Mouse (Mus musculus): Measurements from ENCODE around the gene A3galt2. TPM values are rescaled to one million over a fixed set of nuclear protein-coding genes. Genes with fewer than 3 reads are reported as not detected.

The A3galt2 gene
- polyA plus RNA-seq, 1 experiment from 2014 or later = 0.14 TPM

GRCm38 (mm10) chr4:128788108-128788507 lies 32.9 kb downstream of the A3galt2 start:
- peaks cover 25% of the 10 kb centered on the region for H3K36me3 ChIP-seq (ENCODE audit: control insufficient read depth, insufficient read depth, low read length)
- WGBS = 94% methylated on average over 4 of the region's 4 CpGs
- ATAC-seq (replicated peaks; ENCODE audit: low FRiP score) = no peak

GRCm38 (mm10) chr4:128789646-128790045 lies 34.5 kb downstream of the A3galt2 start:
- peak overlapping the region; percentile 41 for H3K4me2 ChIP-seq
- 61% methylated on average over 18 of the region's 18 CpGs for WGBS
- peaks cover 3% of the 10 kb centered on the region for H3K4me1 ChIP-seq (replicated peaks; ENCODE audit: control insufficient read depth, insufficient read depth, low read length)
- peak overlapping the region; percentile 31 for H3K4me3 ChIP-seq (ENCODE audit: low read depth, low read length)
- H3K27ac ChIP-seq (ENCODE audit: low read depth, low read length) = no peak overlapping the region
- no peak for ATAC-seq (replicated peaks; ENCODE audit: low FRiP score)
- no peaks in the 10 kb centered on the region for H3K9me3 ChIP-seq (ENCODE audit: control insufficient read depth, low read length)
- H3K27me3 ChIP-seq (replicated peaks; ENCODE audit: control insufficient read depth, insufficient read depth, low read length) = no peaks in the 10 kb centered on the region
- DNase-seq (ENCODE audit: low spot score) = no peak
- no peak overlapping the region for H3K9ac ChIP-seq (ENCODE audit: low read depth, low read length)
- peaks cover 21% of the 10 kb centered on the region for H3K36me3 ChIP-seq (ENCODE audit: control insufficient read depth, insufficient read depth, low read length)

More at GRCm38 (mm10) chr4:128788108-128788507, 32.9 kb downstream of the A3galt2 start:
- H3K9me3 ChIP-seq (ENCODE audit: control insufficient read depth, low read length) = no peaks in the 10 kb centered on the region
- H3K27me3 ChIP-seq (replicated peaks; ENCODE audit: control insufficient read depth, insufficient read depth, low read length) = no peaks in the 10 kb centered on the region
- no peak for DNase-seq (ENCODE audit: low spot score)
- H3K27ac ChIP-seq (ENCODE audit: low read depth, low read length) = no peak overlapping the region; the same call in 1 of the 2 replicates
- no peak overlapping the region for H3K9ac ChIP-seq (ENCODE audit: low read depth, low read length)
- H3K4me3 ChIP-seq (ENCODE audit: low read depth, low read length) = no peak overlapping the region
- no peak overlapping the region for H3K4me2 ChIP-seq
- H3K4me1 ChIP-seq (replicated peaks; ENCODE audit: control insufficient read depth, insufficient read depth, low read length) = peaks cover 3% of the 10 kb centered on the region

DNA sequence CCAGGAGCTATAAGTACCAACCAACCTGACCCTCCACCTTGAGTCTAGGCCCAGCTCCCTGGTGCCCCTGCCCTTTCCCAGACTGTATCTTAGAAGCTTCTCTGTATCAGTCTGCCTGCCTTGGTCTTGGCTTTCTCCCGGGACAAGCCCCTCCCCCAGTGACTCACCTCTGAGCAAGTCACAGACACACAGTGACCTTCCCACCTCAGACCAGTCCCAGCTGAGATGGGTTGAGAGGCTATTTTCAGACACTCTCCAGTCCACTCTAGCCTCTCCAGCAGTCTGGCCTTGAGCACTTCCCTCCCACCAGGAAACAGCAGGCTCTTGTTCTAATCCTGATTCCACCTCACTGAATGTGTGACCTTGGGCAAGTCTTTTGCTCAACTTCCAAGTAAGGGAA lies 38.5 kb downstream of the A3galt2 start:
- no peak for ATAC-seq (replicated peaks; ENCODE audit: low FRiP score)
- H3K36me3 ChIP-seq (ENCODE audit: control insufficient read depth, insufficient read depth, low read length) = peaks cover 2% of the 10 kb centered on the region; the same call in 1 of the 2 replicates
- no peak for DNase-seq (ENCODE audit: low spot score)
- no peak overlapping the region for H3K4me2 ChIP-seq
- WGBS = 45% methylated on average over 1 of the region's 1 CpGs
- no peak overlapping the region for H3K4me3 ChIP-seq (ENCODE audit: low read depth, low read length)
- no peak overlapping the region for H3K27ac ChIP-seq (ENCODE audit: low read depth, low read length)
- H3K9ac ChIP-seq (ENCODE audit: low read depth, low read length) = no peak overlapping the region
- H3K4me1 ChIP-seq (replicated peaks; ENCODE audit: control insufficient read depth, insufficient read depth, low read length) = peaks cover 21% of the 10 kb centered on the region
- no peaks in the 10 kb centered on the region for H3K27me3 ChIP-seq (replicated peaks; ENCODE audit: control insufficient read depth, insufficient read depth, low read length)
- H3K9me3 ChIP-seq (ENCODE audit: control insufficient read depth, low read length) = no peaks in the 10 kb centered on the region

GRCm38 (mm10) chr4:128794198-128794597 lies 39.0 kb downstream of the A3galt2 start:
- Histone ChIP-seq H3K4me3 (ENCODE audit: low read depth, low read length) (no peak overlapping the region), H3K27me3 (replicated peaks; ENCODE audit: control insufficient read depth, insufficient read depth, low read length) (no peaks in the 10 kb centered on the region), H3K9ac (ENCODE audit: low read depth, low read length) (no peak overlapping the region), H3K27ac (ENCODE audit: low read depth, low read length) (no peak overlapping the region), H3K4me1 (replicated peaks; ENCODE audit: control insufficient read depth, insufficient read depth, low read length) (peaks cover 21% of the 10 kb centered on the region), H3K9me3 (ENCODE audit: control insufficient read depth, low read length) (no peaks in the 10 kb centered on the region), H3K4me2 (no peak overlapping the region), H3K36me3 (ENCODE audit: control insufficient read depth, insufficient read depth, low read length) (peaks cover 2% of the 10 kb centered on the region; the same call in 1 of the 2 replicates)
- DNase-seq (ENCODE audit: low spot score) (no peak), ATAC-seq (replicated peaks; ENCODE audit: low FRiP score) (no peak)
- WGBS = 87% methylated on average over 8 of the region's 8 CpGs

DNA sequence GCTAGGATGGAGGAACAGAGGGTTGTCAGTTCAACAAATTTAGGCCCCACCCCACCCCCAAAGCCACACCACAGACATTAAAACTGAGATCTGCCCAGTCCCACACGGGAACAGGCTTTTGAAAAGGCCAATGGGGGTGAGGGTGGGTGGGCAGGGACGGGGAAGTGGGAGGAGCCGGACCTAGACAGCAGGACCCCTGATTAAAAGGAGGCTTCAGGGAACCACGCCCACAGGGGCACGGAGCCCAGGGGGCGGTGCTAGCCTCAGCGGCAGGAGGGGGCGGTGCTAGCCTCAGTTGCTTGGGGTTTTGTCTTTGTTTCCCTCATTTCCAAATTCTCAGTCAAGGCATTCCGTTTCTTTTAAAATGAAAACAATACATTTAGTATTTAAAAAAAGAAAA lies 40.4 kb downstream of the A3galt2 start:
- H3K4me2 ChIP-seq = peak overlapping the region; percentile 50
- ATAC-seq (replicated peaks; ENCODE audit: low FRiP score) (peak; percentile 33; the same call in 1 of the 2 replicates), DNase-seq (ENCODE audit: low spot score) (no peak)
- 7% methylated on average over 9 of the region's 9 CpGs for WGBS
- no peak overlapping the region for H3K27ac ChIP-seq (ENCODE audit: low read depth, low read length)
- H3K4me1 ChIP-seq (replicated peaks; ENCODE audit: control insufficient read depth, insufficient read depth, low read length) = peaks cover 21% of the 10 kb centered on the region
- no peak overlapping the region for H3K9ac ChIP-seq (ENCODE audit: low read depth, low read length)
- H3K36me3 ChIP-seq (ENCODE audit: control insufficient read depth, insufficient read depth, low read length) = peaks cover 2% of the 10 kb centered on the region; the same call in 1 of the 2 replicates
- H3K4me3 ChIP-seq (ENCODE audit: low read depth, low read length) = no peak overlapping the region
- no peaks in the 10 kb centered on the region for H3K9me3 ChIP-seq (ENCODE audit: control insufficient read depth, low read length)
- no peaks in the 10 kb centered on the region for H3K27me3 ChIP-seq (replicated peaks; ENCODE audit: control insufficient read depth, insufficient read depth, low read length)

GRCm38 (mm10) chr4:128796788-128797187 lies 41.6 kb downstream of the A3galt2 start:
- Histone ChIP-seq H3K27ac (ENCODE audit: low read depth, low read length) (no peak overlapping the region), H3K4me3 (ENCODE audit: low read depth, low read length) (no peak overlapping the region), H3K36me3 (ENCODE audit: control insufficient read depth, insufficient read depth, low read length) (peaks cover 2% of the 10 kb centered on the region; the same call in 1 of the 2 replicates), H3K4me1 (replicated peaks; ENCODE audit: control insufficient read depth, insufficient read depth, low read length) (peaks cover 26% of the 10 kb centered on the region), H3K27me3 (replicated peaks; ENCODE audit: control insufficient read depth, insufficient read depth, low read length) (no peaks in the 10 kb centered on the region), H3K9ac (ENCODE audit: low read depth, low read length) (no peak overlapping the region), H3K4me2 (no peak overlapping the region), H3K9me3 (ENCODE audit: control insufficient read depth, low read length) (no peaks in the 10 kb centered on the region)
- ATAC-seq (replicated peaks; ENCODE audit: low FRiP score) = no peak
- 77% methylated on average over 8 of the region's 8 CpGs for WGBS
- DNase-seq (ENCODE audit: low spot score) = no peak

DNA sequence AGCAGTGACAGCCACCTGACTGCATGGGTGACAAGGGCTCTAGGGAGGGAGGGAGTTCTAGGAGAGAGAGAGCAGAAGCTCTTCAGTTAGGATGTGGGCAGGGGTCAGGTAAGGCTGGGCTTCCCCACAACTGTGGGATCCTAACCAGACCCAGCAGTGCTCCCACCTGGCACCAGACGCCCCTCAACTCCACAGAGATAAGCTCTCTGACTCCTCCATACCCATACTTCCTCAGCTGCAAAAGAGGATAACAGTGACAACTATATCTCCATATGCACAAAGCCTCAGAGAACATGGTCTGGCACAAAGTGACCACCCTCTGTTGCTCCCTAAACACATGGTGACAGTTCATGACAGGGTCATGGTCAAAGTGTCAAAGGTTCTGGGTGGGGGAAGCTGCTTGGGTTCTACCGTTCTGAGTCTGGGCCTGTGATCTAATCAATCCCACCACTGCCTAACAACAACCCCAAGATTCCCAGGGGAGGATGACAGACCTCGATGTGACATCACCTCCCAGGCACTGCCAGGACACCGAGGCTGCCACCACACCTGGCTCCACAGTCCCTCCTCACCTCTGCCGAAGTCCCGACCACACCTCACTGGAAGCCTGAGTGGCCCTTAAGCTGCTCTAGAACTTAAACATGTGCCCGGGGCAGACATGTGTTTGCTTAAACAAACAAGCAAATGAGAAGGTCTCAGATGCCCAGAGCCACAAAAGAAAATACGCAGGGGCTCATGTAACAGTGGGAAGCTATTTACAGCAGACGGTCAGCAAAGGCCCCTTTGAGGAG lies 46.7 kb downstream of the A3galt2 start:
- Histone ChIP-seq H3K9me3 (ENCODE audit: control insufficient read depth, low read length) (no peaks in the 10 kb centered on the region), H3K4me1 (replicated peaks; ENCODE audit: control insufficient read depth, insufficient read depth, low read length) (peaks cover 39% of the 10 kb centered on the region), H3K27ac (ENCODE audit: low read depth, low read length) (no peak overlapping the region), H3K9ac (ENCODE audit: low read depth, low read length) (no peak overlapping the region), H3K27me3 (replicated peaks; ENCODE audit: control insufficient read depth, insufficient read depth, low read length) (no peaks in the 10 kb centered on the region), H3K4me3 (ENCODE audit: low read depth, low read length) (no peak overlapping the region), H3K4me2 (no peak overlapping the region), H3K36me3 (ENCODE audit: control insufficient read depth, insufficient read depth, low read length) (no peaks in the 10 kb centered on the region)
- ATAC-seq (replicated peaks; ENCODE audit: low FRiP score) (no peak), DNase-seq (ENCODE audit: low spot score) (no peak)
- WGBS = 63% methylated on average over 9 of the region's 9 CpGs

DNA sequence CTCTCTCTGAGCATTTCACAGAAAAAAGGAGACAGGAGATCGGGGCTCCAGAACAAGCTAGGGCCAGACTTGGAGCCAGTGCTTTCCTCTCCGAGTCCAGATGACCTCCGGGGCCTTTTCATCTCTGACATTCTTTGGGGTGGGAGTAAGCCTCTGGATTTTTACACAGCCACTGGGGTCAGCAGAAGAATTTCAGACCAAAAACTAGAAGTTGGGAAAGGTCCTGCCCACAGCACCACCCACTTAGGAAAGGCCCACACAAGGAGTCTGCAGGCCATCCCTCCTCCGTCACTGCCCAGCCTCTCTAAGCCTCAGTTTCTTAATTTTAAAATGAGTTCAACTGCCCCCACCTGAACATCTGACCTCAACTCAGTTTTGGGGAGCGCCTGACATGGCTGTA lies 48.4 kb downstream of the A3galt2 start:
- H3K27ac ChIP-seq (ENCODE audit: low read depth, low read length) = peak overlapping the region; percentile 98
- no peaks in the 10 kb centered on the region for H3K36me3 ChIP-seq (ENCODE audit: control insufficient read depth, insufficient read depth, low read length)
- WGBS = 65% methylated on average over 5 of the region's 5 CpGs
- DNase-seq (ENCODE audit: low spot score) = no peak
- peak overlapping the region; percentile 98 for H3K9ac ChIP-seq (ENCODE audit: low read depth, low read length)
- ATAC-seq (replicated peaks; ENCODE audit: low FRiP score) = no peak
- no peaks in the 10 kb centered on the region for H3K27me3 ChIP-seq (replicated peaks; ENCODE audit: control insufficient read depth, insufficient read depth, low read length)
- H3K4me2 ChIP-seq = peak overlapping the region; percentile 90
- no peaks in the 10 kb centered on the region for H3K9me3 ChIP-seq (ENCODE audit: control insufficient read depth, low read length)
- peaks cover 42% of the 10 kb centered on the region for H3K4me1 ChIP-seq (replicated peaks; ENCODE audit: control insufficient read depth, insufficient read depth, low read length)
- H3K4me3 ChIP-seq (ENCODE audit: low read depth, low read length) = peak overlapping the region; percentile 98

Data from liver, embryonic 11.5 days (tissue).